Mouse (Mus musculus): ENCODE measurements at regions not wholly inside any gene's neighbourhood (a gene's known extent, or its start where the extent isn't known, plus 50 kb on each side); places are given as distances from the start of the nearest gene placed in this dataset.

DNA sequence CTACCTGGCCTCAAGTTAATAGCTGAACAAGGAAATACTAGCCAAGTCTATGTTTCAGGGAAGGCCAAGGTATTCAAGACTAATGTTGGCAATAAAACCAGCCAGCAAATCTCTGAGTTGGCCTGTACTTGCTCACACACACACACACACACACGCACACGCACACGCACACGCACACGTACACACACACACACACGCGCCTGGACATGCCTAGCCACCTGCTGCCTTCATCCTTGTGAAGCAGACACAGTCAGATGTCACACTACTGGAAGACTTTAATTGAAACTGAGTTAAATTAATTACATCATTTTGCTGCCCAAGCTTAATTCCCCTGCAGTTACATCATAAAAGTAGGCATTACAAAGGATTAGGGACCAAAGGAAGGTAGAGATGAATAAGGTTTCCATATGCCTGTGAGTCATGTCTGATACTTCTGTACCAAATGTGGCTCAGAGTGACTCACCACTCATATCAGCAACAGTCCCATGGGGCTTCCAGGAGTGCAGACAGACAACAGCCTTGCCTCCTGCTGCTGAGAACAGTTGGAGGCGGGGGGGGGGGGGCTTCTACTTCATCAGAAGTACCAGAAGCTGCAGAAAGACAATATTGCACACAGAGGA lies 141.7 kb upstream of the Rgma start:
- H3K4me3 ChIP-seq (ENCODE audit: control insufficient read depth in 1 of 2, insufficient read depth in 1 of 2, low read depth in 2 of 2, low read length in 2 of 2): no peak overlapping the region
- H3K9me3 ChIP-seq (replicated peaks; ENCODE audit: insufficient read depth, low read length): no peaks in the 10 kb centered on the region
- H3K9ac ChIP-seq (ENCODE audit: control insufficient read depth, low read depth, low read length, poor library complexity, severe bottlenecking): no peak overlapping the region
- no peak overlapping the region for H3K27ac ChIP-seq (ENCODE audit: control insufficient read depth, low read depth, low read length)
- no peak for DNase-seq (ENCODE audit: low read depth, low spot score)
- H3K36me3 ChIP-seq (ENCODE audit: control insufficient read depth in 1 of 2, insufficient read depth in 2 of 2, low read length in 2 of 2): no peaks in the 10 kb centered on the region
- no peaks in the 10 kb centered on the region for H3K79me2 ChIP-seq (ENCODE audit: control insufficient read depth, insufficient read depth, low read length, poor library complexity)
- TF ChIP-seq MAZ (IDR thresholded peaks at IDR 0.05; ENCODE audit: low read depth, low read length) (no peak), MAX (IDR thresholded peaks at IDR 0.05; ENCODE audit: low read length) (no peak), CHD1 (IDR thresholded peaks at IDR 0.05; ENCODE audit: low read depth, low read length) (no peak), JUND (IDR thresholded peaks at IDR 0.05; ENCODE audit: low read depth, low read length) (no peak), ETS1 (IDR thresholded peaks at IDR 0.05; ENCODE audit: low read depth, low read length) (no peak), NRF1 (IDR thresholded peaks at IDR 0.05; ENCODE audit: insufficient read depth, low read depth, low read length, poor library complexity, severe bottlenecking) (no peak), ELF1 (IDR thresholded peaks at IDR 0.05; ENCODE audit: low read depth, low read length) (no peak), SMC3 (IDR thresholded peaks at IDR 0.05; ENCODE audit: low read depth, low read length) (no peak), POLR2A (IDR thresholded peaks at IDR 0.05; ENCODE audit: control insufficient read depth in 1 of 2, insufficient read depth in 1 of 2, low read depth in 1 of 2, low read length in 2 of 2, poor library complexity in 1 of 2) (no peak), UBTF (IDR thresholded peaks at IDR 0.05; ENCODE audit: borderline replicate concordance, insufficient read depth, low read depth, low read length) (no peak), TBP (IDR thresholded peaks at IDR 0.05; ENCODE audit: low read depth, low read length) (no peak)
- no peaks in the 10 kb centered on the region; a peak in 1 of 4 replicates for H3K27me3 ChIP-seq (ENCODE audit: control insufficient read depth in 1 of 2, insufficient read depth in 2 of 2, low read length in 2 of 2)
- H3K4me1 ChIP-seq (ENCODE audit: control insufficient read depth in 1 of 2, insufficient read depth in 2 of 2, low read length in 2 of 2): no peaks in the 10 kb centered on the region

- H3K4me1 ChIP-seq (ENCODE audit: control insufficient read depth in 1 of 2, insufficient read depth in 2 of 2, low read length in 2 of 2): no peaks in the 10 kb centered on the region
- DNase-seq (ENCODE audit: low read depth, low spot score): no peak
- TF ChIP-seq UBTF (IDR thresholded peaks at IDR 0.05; ENCODE audit: borderline replicate concordance, insufficient read depth, low read depth, low read length) (no peak), MAFK (IDR thresholded peaks at IDR 0.05; ENCODE audit: borderline replicate concordance, low read depth, low read length) (no peak), USF1 (IDR thresholded peaks at IDR 0.05; ENCODE audit: low read depth, low read length) (no peak), ZNF384 (IDR thresholded peaks at IDR 0.05; ENCODE audit: low read depth, low read length) (no peak), CHD2 (IDR thresholded peaks at IDR 0.05; ENCODE audit: low read length) (no peak), ZKSCAN1 (IDR thresholded peaks at IDR 0.05; ENCODE audit: low read depth, low read length) (no peak), GABPA (IDR thresholded peaks at IDR 0.05; ENCODE audit: low read depth, low read length) (no peak), CHD1 (IDR thresholded peaks at IDR 0.05; ENCODE audit: low read depth, low read length) (no peak), MYB (IDR thresholded peaks at IDR 0.05; ENCODE audit: low read depth, low read length) (no peak), NRF1 (IDR thresholded peaks at IDR 0.05; ENCODE audit: insufficient read depth, low read depth, low read length, poor library complexity, severe bottlenecking) (no peak), JUND (IDR thresholded peaks at IDR 0.05; ENCODE audit: low read depth, low read length) (no peak), ZC3H11A (IDR thresholded peaks at IDR 0.05; ENCODE audit: low read depth, low read length) (no peak), KAT2A (conservative IDR thresholded peaks at IDR 0.05; ENCODE audit: low read depth, low read length) (no peak), E2F4 (IDR thresholded peaks at IDR 0.05; ENCODE audit: borderline replicate concordance, low read depth, low read length) (no peak), SIN3A (IDR thresholded peaks at IDR 0.05; ENCODE audit: low read length) (no peak), MYC (IDR thresholded peaks at IDR 0.05; ENCODE audit: low read depth, low read length) (no peak), RCOR1 (IDR thresholded peaks at IDR 0.05; ENCODE audit: low read depth, low read length) (no peak), TAL1 (IDR thresholded peaks at IDR 0.05; ENCODE audit: low read length) (no peak)
- H3K27me3 ChIP-seq (ENCODE audit: control insufficient read depth in 1 of 2, insufficient read depth in 2 of 2, low read length in 2 of 2): no peaks in the 10 kb centered on the region; a peak in 1 of 4 replicates
- H3K79me2 ChIP-seq (ENCODE audit: control insufficient read depth, insufficient read depth, low read length, poor library complexity): no peaks in the 10 kb centered on the region
- H3K27ac ChIP-seq (ENCODE audit: control insufficient read depth, low read depth, low read length): no peak overlapping the region
- no peak overlapping the region for H3K4me3 ChIP-seq (ENCODE audit: control insufficient read depth in 1 of 2, insufficient read depth in 1 of 2, low read depth in 2 of 2, low read length in 2 of 2)
- H3K36me3 ChIP-seq (ENCODE audit: control insufficient read depth in 1 of 2, insufficient read depth in 2 of 2, low read length in 2 of 2): no peaks in the 10 kb centered on the region
- no peaks in the 10 kb centered on the region for H3K9me3 ChIP-seq (replicated peaks; ENCODE audit: insufficient read depth, low read length)
- H3K9ac ChIP-seq (ENCODE audit: control insufficient read depth, low read depth, low read length, poor library complexity, severe bottlenecking): no peak overlapping the region
These were observed 136.8 kb upstream of the Rgma start for GRCm38 (mm10) chr7:73238486-73238885.

Data from MEL (cell line).